Mouse (Mus musculus) liver, adult 2 months (tissue): ENCODE results near the gene Adprhl2.

Source experiments
- CTCF ChIP-seq: fragments of 200-500 bp; IDR thresholded peaks from 2 replicates; pipeline ENCODE4 v1.5.1; 2011; ENCODE audit warnings: low read depth, low read length, control low read depth
- POLR2A ChIP-seq: fragments of 200-500 bp; IDR thresholded peaks from 2 replicates; pipeline ENCODE4 v1.6.1; 2011; ENCODE audit warnings: low read length, control low read depth; ENCODE audit not compliant: insufficient read depth; ENCODE audit errors: extremely low read depth

DNA sequence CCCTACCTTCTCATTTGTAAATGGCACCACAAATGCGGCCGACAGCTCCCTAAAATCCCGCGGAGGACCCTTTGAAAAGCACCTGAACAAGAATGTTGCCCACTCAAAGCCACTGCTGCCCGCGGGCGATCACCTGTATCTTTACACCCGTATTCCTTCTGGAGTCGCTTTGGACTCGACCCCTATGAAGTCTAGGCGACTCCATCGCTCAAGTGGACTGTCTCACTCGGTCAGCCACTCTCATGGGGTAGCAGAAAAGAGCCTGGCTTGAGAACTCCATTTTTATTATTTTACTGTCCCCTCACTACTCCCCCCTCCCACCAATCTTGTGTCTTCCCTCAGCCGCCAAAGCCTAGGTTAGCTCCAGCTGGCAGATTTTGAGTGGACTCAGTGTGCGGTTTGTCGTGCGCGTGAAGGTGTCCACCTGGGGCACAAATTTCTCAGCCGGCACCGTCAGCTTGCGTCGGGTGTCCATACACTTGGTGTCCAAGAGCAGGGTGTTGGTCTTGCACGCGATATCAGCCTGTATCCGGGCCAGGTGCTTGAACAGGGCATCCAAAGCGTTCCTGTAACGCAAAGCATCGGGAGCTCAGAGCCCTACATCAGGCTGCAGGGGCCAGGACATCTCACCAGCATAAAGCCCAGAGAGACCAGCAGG, 480 bp upstream of the Adprhl2 start:
- no peak for TF ChIP-seq CTCF
- TF ChIP-seq POLR2A = no peak
